Mouse (Mus musculus): Measurements from ENCODE around the gene Nol11.

DNA sequence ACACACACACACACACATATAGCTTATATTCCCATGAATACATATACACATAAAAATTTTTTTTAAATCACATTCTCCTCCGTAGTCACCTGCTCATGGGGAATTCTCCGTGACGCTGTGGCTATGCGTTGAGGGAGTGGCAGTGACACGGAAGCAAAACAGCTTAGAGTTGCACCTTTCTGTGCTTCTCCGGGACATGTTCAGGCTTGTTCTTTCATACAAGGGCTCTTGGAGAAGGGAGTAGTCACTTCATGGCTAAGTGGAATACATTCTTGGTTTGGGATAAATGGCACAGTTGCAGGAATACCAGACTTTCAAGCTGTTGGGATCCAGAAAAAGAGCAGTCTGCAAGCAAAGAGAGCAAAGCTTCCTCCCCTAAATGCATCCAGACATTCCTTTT, 51.6 kb downstream of the Nol11 start:
- no peak for TF ChIP-seq CTCF (IDR thresholded peaks at IDR 0.05; ENCODE audit: extremely low read depth, insufficient read depth, low read length)
- no peak for TF ChIP-seq POLR2A (IDR thresholded peaks at IDR 0.05; ENCODE audit: extremely low read depth, insufficient read depth, low read length)
